Mouse (Mus musculus) ES-Bruce4 (cell line): Measurements from ENCODE around the gene Prdm12.

Source experiments
- CTCF ChIP-seq: IDR thresholded peaks from one replicate; pipeline ENCODE4 v1.8.1; 2011; ENCODE audit warnings: low read depth, low read length
- EP300 ChIP-seq: IDR thresholded peaks from 2 replicates; pipeline ENCODE4 v1.6.1; 2011; ENCODE audit warnings: low read depth, low read length; ENCODE audit not compliant: insufficient read depth

- no peak for TF ChIP-seq EP300
- no peak for TF ChIP-seq CTCF
Observed at GRCm38 (mm10) chr2:31662939-31663803, 23.3 kb downstream of the Prdm12 start.
